Mouse (Mus musculus): ENCODE measurements around the gene Cd99l2. TPM values are rescaled to one million over a fixed set of nuclear protein-coding genes. Genes with fewer than 3 reads are reported as not detected.

The Cd99l2 gene
- polyA plus RNA-seq, 1 experiment from 2014 or later: 48.8 TPM

Small RNA genes within 50 kb of the gene (microRNA-seq; reads per million reads assigned to microRNA genes)
- gene Gm23945: not detected

Other genes with a start within 250 kb of the Cd99l2 start
- gene Mtmr1, start 128.1 kb downstream of the Cd99l2 start, polyA plus RNA-seq (2014; fragmentation: Nextera tagmentation; extraction: Ambion mirVana): 19.7 and 20.2 TPM in 2 replicates
- gene Hmgb3, start 63.1 kb upstream of the Cd99l2 start, polyA plus RNA-seq (2014; fragmentation: Nextera tagmentation; extraction: Ambion mirVana): 341 and 358 TPM in 2 replicates
- gene Gpr50, start 170.8 kb upstream of the Cd99l2 start, polyA plus RNA-seq (2014; fragmentation: Nextera tagmentation; extraction: Ambion mirVana): 2.4 and 2.7 TPM in 2 replicates